Mouse (Mus musculus) forebrain, embryonic 15.5 days (tissue): ENCODE measurements around the gene Glra4. TPM values are rescaled to one million over a fixed set of nuclear protein-coding genes. Genes with fewer than 3 reads are reported as not detected.
"Not testable (repeated sequence)": the region's sequence is repeated elsewhere in the genome, so short reads cannot be mapped to it uniquely, and the experiment has no call there.

ENCODE experiments used
- ATAC-seq: fragments of 200-750 bp; cut with Nextera tagmentation; replicated peaks from 2 replicates; pipeline ENCODE4 v1.8.0; 2017; ENCODE audit warnings: mild to moderate bottlenecking, moderate TSS enrichment, moderate library complexity
- H3K27ac ChIP-seq: fragments of 300-500 bp; sonication (generic); replicated peaks from 2 replicates; pipeline ENCODE4 v1.5.1; 2015; ENCODE audit warnings: mild to moderate bottlenecking, inconsistent platforms
- H3K27me3 ChIP-seq: fragments of 300-500 bp; sonication (generic); 2 replicates; pipeline ENCODE4 v1.6.1; 2015; ENCODE audit warnings: inconsistent platforms
- H3K36me3 ChIP-seq: fragments of 300-500 bp; sonication (generic); 2 replicates; pipeline ENCODE4 v1.6.1; 2015; ENCODE audit warnings: mild to moderate bottlenecking, inconsistent platforms
- H3K4me1 ChIP-seq: fragments of 300-500 bp; sonication (generic); 2 replicates; pipeline ENCODE4 v1.6.1; 2015; ENCODE audit warnings: inconsistent platforms
- H3K4me2 ChIP-seq: fragments of 300-500 bp; sonication (generic); replicated peaks from 2 replicates; pipeline ENCODE4 v1.6.1; 2015; ENCODE audit warnings: mild to moderate bottlenecking, inconsistent platforms
- H3K4me3 ChIP-seq: fragments of 300-500 bp; sonication (generic); 2 replicates; pipeline ENCODE4 v1.5.1; 2015; ENCODE audit warnings: mild to moderate bottlenecking, inconsistent platforms
- H3K9ac ChIP-seq: fragments of 300-500 bp; sonication (generic); replicated peaks from 2 replicates; pipeline ENCODE4 v1.6.1; 2015; ENCODE audit warnings: mild to moderate bottlenecking, inconsistent platforms
- H3K9me3 ChIP-seq: fragments of 300-500 bp; sonication (generic); 2 replicates; pipeline ENCODE4 v1.6.1; 2016; ENCODE audit warnings: inconsistent platforms
- WGBS: fragments of 180-500 bp; shearing (Covaris S2); methylation state at CpG from one replicate; pipeline ENCODE4 v1.1.7; 2015; ENCODE audit warnings: mixed read lengths; 5-methylcytosine and 5-hydroxymethylcytosine counted together
- polyA plus RNA-seq: library from polyadenylated mRNA; unstranded; fragments of >200 nt; fragmentation: Nextera tagmentation; extraction: Ambion mirVana; gene quantifications from 2 replicates; pipeline ENCODE4 v1.2.1, GENCODE M21; 2015

The Glra4 gene
- polyA plus RNA-seq, 1 experiment from 2014 or later = not detected

GRCm38 (mm10) chrX:136755464-136755863 lies 24.5 kb downstream of the Glra4 start:
- H3K9me3 ChIP-seq = no peaks in the 10 kb centered on the region
- 89% methylated on average over 3 of the region's 3 CpGs for WGBS

DNA sequence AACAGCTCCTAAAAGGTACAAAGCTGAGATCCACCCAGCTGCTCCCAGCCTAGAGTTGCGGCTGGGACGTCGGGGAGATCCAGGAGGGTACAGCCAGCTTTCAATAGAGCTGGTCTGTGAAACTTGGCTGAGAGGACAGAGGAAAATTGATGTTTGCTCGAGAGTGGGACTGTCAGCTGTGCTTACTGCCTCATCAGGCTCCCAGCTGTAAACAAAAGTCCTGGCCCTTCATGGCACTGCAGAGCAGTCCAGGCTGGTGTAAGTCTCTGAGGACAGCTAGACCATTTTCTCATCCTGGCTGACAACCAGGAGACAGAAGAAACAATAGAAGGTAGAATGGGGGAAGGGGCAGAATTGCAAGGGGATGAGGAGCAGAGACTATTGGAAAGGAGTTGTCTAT lies 30.6 kb downstream of the Glra4 start:
- Histone ChIP-seq H3K27ac (no peak overlapping the region), H3K4me2 (no peak overlapping the region), H3K27me3 (no peaks in the 10 kb centered on the region), H3K4me1 (no peaks in the 10 kb centered on the region), H3K9ac (no peak overlapping the region), H3K36me3 (no peaks in the 10 kb centered on the region), H3K4me3 (no peak overlapping the region), H3K9me3 (no peaks in the 10 kb centered on the region)
- 72% methylated on average over 4 of the region's 4 CpGs for WGBS
- ATAC-seq = no peak

More at GRCm38 (mm10) chrX:136755464-136755863, 24.5 kb downstream of the Glra4 start:
- no peaks in the 10 kb centered on the region for H3K4me1 ChIP-seq
- no peak overlapping the region for H3K9ac ChIP-seq
- no peak overlapping the region for H3K4me3 ChIP-seq
- no peak for ATAC-seq
- H3K27ac ChIP-seq = no peak overlapping the region
- 0 out of 2 replicates have a peak, but pooled peaks cover 3% of the 10 kb centered on the region for H3K36me3 ChIP-seq
- H3K4me2 ChIP-seq = no peak overlapping the region
- H3K27me3 ChIP-seq = no peaks in the 10 kb centered on the region

GRCm38 (mm10) chrX:136744663-136745062 lies 35.3 kb downstream of the Glra4 start:
- no peaks in the 10 kb centered on the region for H3K9me3 ChIP-seq
- H3K4me3 ChIP-seq = no peak overlapping the region
- WGBS = 74% methylated on average over 8 of the region's 8 CpGs
- no peak overlapping the region for H3K27ac ChIP-seq
- ATAC-seq = no peak
- no peak overlapping the region for H3K4me2 ChIP-seq
- no peaks in the 10 kb centered on the region for H3K36me3 ChIP-seq
- H3K4me1 ChIP-seq = peaks cover 5% of the 10 kb centered on the region; the same call in 1 of the 2 replicates
- H3K9ac ChIP-seq = no peak overlapping the region
- no peaks in the 10 kb centered on the region for H3K27me3 ChIP-seq

GRCm38 (mm10) chrX:136743459-136743858 lies 36.5 kb downstream of the Glra4 start, which contains the start of gene Morf4l2:
Gene Morf4l2 (minus strand): TSS chrX:136743690.
- Histone ChIP-seq H3K4me3 (peak within 1 kb of the TSS; percentile 59), H3K9me3 (no peaks in the 10 kb centered on the region), H3K4me2 (peak within 1 kb of the TSS; percentile 49), H3K9ac (peak within 1 kb of the TSS; percentile 50; the same call in 1 of the 2 replicates), H3K27me3 (no peaks in the 10 kb centered on the region), H3K27ac (peak within 1 kb of the TSS; percentile 94), H3K36me3 (no peaks in the 10 kb centered on the region), H3K4me1 (peaks cover 11% of the 10 kb centered on the region)
- WGBS = 87% methylated on average over 12 of the region's 12 CpGs
- no peak for ATAC-seq

GRCm38 (mm10) chrX:136742661-136743103 lies 37.3 kb downstream of the Glra4 start:
- 29% methylated on average over 5 of the region's 5 CpGs for WGBS
- H3K36me3 ChIP-seq = no peaks in the 10 kb centered on the region
- H3K9me3 ChIP-seq = no peaks in the 10 kb centered on the region
- ATAC-seq = no peak
- peak overlapping the region; percentile 59 for H3K4me3 ChIP-seq
- peaks cover 13% of the 10 kb centered on the region for H3K4me1 ChIP-seq
- H3K9ac ChIP-seq = peak overlapping the region; percentile 50; the same call in 1 of the 2 replicates
- H3K4me2 ChIP-seq = peak overlapping the region; percentile 49
- H3K27ac ChIP-seq = peak overlapping the region; percentile 94
- no peaks in the 10 kb centered on the region for H3K27me3 ChIP-seq

GRCm38 (mm10) chrX:136742241-136742640 lies 37.7 kb downstream of the Glra4 start:
- WGBS = 30% methylated on average over 10 of the region's 10 CpGs
- no peak for ATAC-seq
- no peaks in the 10 kb centered on the region for H3K9me3 ChIP-seq
- H3K27ac ChIP-seq = peak overlapping the region; percentile 94
- H3K27me3 ChIP-seq = no peaks in the 10 kb centered on the region
- H3K4me2 ChIP-seq = peak overlapping the region; percentile 49
- H3K4me3 ChIP-seq = peak overlapping the region; percentile 59
- no peaks in the 10 kb centered on the region for H3K36me3 ChIP-seq
- H3K4me1 ChIP-seq = peaks cover 13% of the 10 kb centered on the region
- H3K9ac ChIP-seq = peak overlapping the region; percentile 50

GRCm38 (mm10) chrX:136741651-136742201 lies 38.2 kb downstream of the Glra4 start:
- Histone ChIP-seq H3K4me1 (peaks cover 13% of the 10 kb centered on the region), H3K9ac (peak overlapping the region; percentile 50), H3K4me3 (peak overlapping the region; percentile 59), H3K9me3 (no peaks in the 10 kb centered on the region), H3K27ac (peak overlapping the region; percentile 94), H3K36me3 (no peaks in the 10 kb centered on the region), H3K4me2 (peak overlapping the region; percentile 49), H3K27me3 (no peaks in the 10 kb centered on the region)
- 30% methylated on average over 38 of the region's 46 CpGs for WGBS
- ATAC-seq = peak; percentile 79

- H3K9ac ChIP-seq = peak overlapping the region; percentile 65
- 0 out of 2 replicates have a peak, but pooled peaks cover 2% of the 10 kb centered on the region for H3K36me3 ChIP-seq
- peak overlapping the region; percentile 94 for H3K27ac ChIP-seq
- H3K9me3 ChIP-seq = no peaks in the 10 kb centered on the region
- no peaks in the 10 kb centered on the region for H3K27me3 ChIP-seq
- H3K4me2 ChIP-seq = peak overlapping the region; percentile 49
- peak; percentile 97 for ATAC-seq
- WGBS = 25% methylated on average over 39 of the region's 39 CpGs
- peak overlapping the region; percentile 59 for H3K4me3 ChIP-seq
- peaks cover 13% of the 10 kb centered on the region for H3K4me1 ChIP-seq
Observed at GRCm38 (mm10) chrX:136740791-136741650, 38.9 kb downstream of the Glra4 start.

GRCm38 (mm10) chrX:136740087-136740790 lies 39.7 kb downstream of the Glra4 start:
- H3K4me3 ChIP-seq = peak overlapping the region; percentile 59
- peak overlapping the region; percentile 48 for H3K4me2 ChIP-seq
- H3K27ac ChIP-seq = peak overlapping the region; percentile 89
- H3K9ac ChIP-seq = peak overlapping the region; percentile 65
- ATAC-seq = no peak
- peaks cover 5% of the 10 kb centered on the region; the same call in 1 of the 2 replicates for H3K36me3 ChIP-seq
- H3K9me3 ChIP-seq = no peaks in the 10 kb centered on the region
- H3K27me3 ChIP-seq = no peaks in the 10 kb centered on the region
- H3K4me1 ChIP-seq = peaks cover 13% of the 10 kb centered on the region
- WGBS = 19% methylated on average over 15 of the region's 15 CpGs

GRCm38 (mm10) chrX:136732016-136732415 lies 47.9 kb downstream of the Glra4 start:
- H3K4me1 ChIP-seq = no peaks in the 10 kb centered on the region
- ATAC-seq = no peak
- no peak overlapping the region for H3K4me2 ChIP-seq
- no peak overlapping the region for H3K27ac ChIP-seq
- H3K27me3 ChIP-seq = no peaks in the 10 kb centered on the region
- 90% methylated on average over 4 of the region's 4 CpGs for WGBS
- H3K4me3 ChIP-seq = no peak overlapping the region
- peaks cover 11% of the 10 kb centered on the region for H3K36me3 ChIP-seq
- no peaks in the 10 kb centered on the region for H3K9me3 ChIP-seq
- H3K9ac ChIP-seq = no peak overlapping the region

- H3K36me3 ChIP-seq, H3K27me3 ChIP-seq, H3K4me2 ChIP-seq, H3K4me1 ChIP-seq, H3K9ac ChIP-seq, H3K4me3 ChIP-seq, H3K9me3 ChIP-seq: not testable (repeated sequence)
- 24% methylated on average over 3 of the region's 3 CpGs for WGBS
- peak overlapping the region; percentile 56; the same call in 1 of the 2 replicates for H3K27ac ChIP-seq
- peak; percentile 92 for ATAC-seq
Observed at GRCm38 (mm10) chrX:136714742-136715474, 65.0 kb downstream of the Glra4 start.
